Comparison of ENCODE assay signal across 14 mouse cellular contexts in the genomic region with DNA sequence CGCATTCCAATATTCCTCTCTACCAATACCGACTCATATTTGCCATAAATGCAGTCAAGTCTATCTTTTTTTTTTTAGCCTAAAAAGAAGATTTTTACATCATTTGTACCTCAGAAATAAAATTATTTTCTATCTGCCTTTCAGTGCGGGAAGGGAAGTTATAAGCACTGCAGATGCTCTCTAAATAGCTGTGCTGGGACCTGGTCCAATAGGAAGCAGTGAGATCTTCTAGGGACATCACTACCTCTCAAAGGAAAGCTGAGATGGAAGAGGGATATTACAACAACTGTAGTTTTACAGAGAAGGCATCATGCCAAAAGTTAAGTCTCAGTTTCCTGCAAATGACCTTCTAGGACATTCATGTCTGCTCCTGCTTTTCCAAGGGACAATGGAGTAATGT.
DNase-seq lines count a peak whose midpoint lies in the region.
"Had no signal": no experiment of that assay in that cellular context is flagged by ENCODE, and none has a peak within 500 bp of the region (broad histone marks: within the 10 kb centered on the region; RNA-seq: fewer than 3 reads in every experiment).

No protein-coding gene starts in this region.

- intact Hi-C loops in left cerebral cortex, postnatal 14 days (cut with DNase I) = no loop called here

- peak; percentile 15 to 30 for DNase-seq in cerebellum, postnatal 10 days
- no peak for DNase-seq in cerebellum, adult 9-10 months
- peak; percentile 13 to 16 for DNase-seq in left cerebral cortex, postnatal 14 days (ENCODE audit: low spot score in 2 of 2)
- no peak for DNase-seq in left cerebral cortex, adult 18-20 months (ENCODE audit: low spot score in 2 of 2)
- peak; percentile 21 for DNase-seq in brain, adult 2 months (ENCODE audit: low read depth, low spot score)
- DNase-seq: adrenal gland, adult 8-10 months; adrenal gland, postnatal 14 days; adrenal gland, postnatal 36 days; B cell, adult 2 months; cerebellum, adult 11 months; cerebellum, adult 18-20 months; cerebellum, adult 8-10 months; cerebellum, postnatal 36 days; embryo, embryonic 11 days had no signal

Comparison
In these comparisons a context has a peak if more than half of its experiments do, and no peak if none do; other contexts are left out.
1. DNase-seq: peak in cerebellum, postnatal 10 days (2 of 2), left cerebral cortex, postnatal 14 days (2 of 2) and brain, adult 2 months (single experiment); none in cerebellum, adult 9-10 months (single experiment) and left cerebral cortex, adult 18-20 months (0 of 2).